Mouse (Mus musculus) lung, postnatal 0 days (tissue): Measurements from ENCODE around the gene Msmb.

Experiments
- CTCF ChIP-seq: IDR thresholded peaks from 2 replicates; pipeline ENCODE4 v1.5.1; 2016; ENCODE audit warnings: antibody characterized with exemption, mild to moderate bottlenecking
- EP300 ChIP-seq: IDR thresholded peaks from 2 replicates; pipeline ENCODE4 v1.6.1; 2016; ENCODE audit warnings: antibody characterized with exemption, mild to moderate bottlenecking, control low read depth

GRCm38 (mm10) chr14:32093018-32093417 lies 48.8 kb upstream of the Msmb start:
- no peak for TF ChIP-seq CTCF
- TF ChIP-seq EP300, result no peak
